Mouse (Mus musculus): ENCODE data around the gene Mtcl1. TPM values are rescaled to one million over a fixed set of nuclear protein-coding genes. Genes with fewer than 3 reads are reported as not detected.

Mtcl1 gene
- polyA plus RNA-seq, 1 experiment from 2014 or later = 56.8 TPM

GRCm38 (mm10) chr17:66331207-66331606 lies 118.3 kb downstream of the Mtcl1 start:
- Histone ChIP-seq H3K27me3 (no peaks in the 10 kb centered on the region), H3K9me3 (peaks cover 3% of the 10 kb centered on the region; the same call in 1 of the 2 replicates)
- ATAC-seq = no peak

GRCm38 (mm10) chr17:66326552-66327045 lies 123.0 kb downstream of the Mtcl1 start:
- 87% methylated on average over 5 of the region's 5 CpGs for WGBS
- H3K27ac ChIP-seq = 0 out of 2 replicates have a peak overlapping the region, but pooled peaks have one; percentile 81

More at GRCm38 (mm10) chr17:66331207-66331606, 118.3 kb downstream of the Mtcl1 start:
- Histone ChIP-seq H3K27ac (no peak overlapping the region), H3K4me1 (replicated peaks) (peaks cover 5% of the 10 kb centered on the region), H3K9ac (replicated peaks) (no peak overlapping the region), H3K4me3 (replicated peaks) (no peak overlapping the region), H3K36me3 (peaks cover 2% of the 10 kb centered on the region; the same call in 1 of the 2 replicates), H3K4me2 (replicated peaks) (no peak overlapping the region)
- 74% methylated on average over 6 of the region's 6 CpGs for WGBS

GRCm38 (mm10) chr17:66326204-66326545 lies 123.4 kb downstream of the Mtcl1 start:
- no peak overlapping the region for H3K9ac ChIP-seq (replicated peaks)
- no peaks in the 10 kb centered on the region for H3K36me3 ChIP-seq
- WGBS = 73% methylated on average over 4 of the region's 4 CpGs
- peaks cover 21% of the 10 kb centered on the region for H3K4me1 ChIP-seq (replicated peaks)
- peak; percentile 47 for ATAC-seq
- H3K9me3 ChIP-seq = peaks cover 3% of the 10 kb centered on the region; the same call in 1 of the 2 replicates
- peak overlapping the region; percentile 81; the same call in 1 of the 2 replicates for H3K27ac ChIP-seq
- H3K4me3 ChIP-seq (replicated peaks) = no peak overlapping the region
- no peak overlapping the region; the same call in 1 of the 2 replicates for H3K4me2 ChIP-seq (replicated peaks)
- H3K27me3 ChIP-seq = no peaks in the 10 kb centered on the region

More at GRCm38 (mm10) chr17:66326552-66327045, 123.0 kb downstream of the Mtcl1 start:
- Histone ChIP-seq H3K9ac (replicated peaks) (no peak overlapping the region), H3K9me3 (peaks cover 3% of the 10 kb centered on the region; the same call in 1 of the 2 replicates), H3K4me2 (replicated peaks) (no peak overlapping the region), H3K4me1 (replicated peaks) (peaks cover 21% of the 10 kb centered on the region), H3K27me3 (no peaks in the 10 kb centered on the region), H3K4me3 (replicated peaks) (no peak overlapping the region), H3K36me3 (no peaks in the 10 kb centered on the region)
- ATAC-seq = peak; percentile 7; the same call in 1 of the 2 replicates

- H3K4me3 ChIP-seq (replicated peaks) = peak overlapping the region; percentile 23
Observed at GRCm38 (mm10) chr17:66325440-66326203, 123.9 kb downstream of the Mtcl1 start.

GRCm38 (mm10) chr17:66324836-66325235 lies 124.7 kb downstream of the Mtcl1 start:
- 86% methylated on average over 3 of the region's 3 CpGs for WGBS
- H3K4me2 ChIP-seq (replicated peaks) = no peak overlapping the region
- no peaks in the 10 kb centered on the region for H3K27me3 ChIP-seq
- no peaks in the 10 kb centered on the region for H3K36me3 ChIP-seq
- peaks cover 21% of the 10 kb centered on the region for H3K4me1 ChIP-seq (replicated peaks)
- H3K4me3 ChIP-seq (replicated peaks) = no peak overlapping the region
- no peak for ATAC-seq
- H3K27ac ChIP-seq = peak overlapping the region; percentile 81
- peaks cover 3% of the 10 kb centered on the region; the same call in 1 of the 2 replicates for H3K9me3 ChIP-seq
- H3K9ac ChIP-seq (replicated peaks) = no peak overlapping the region

More at GRCm38 (mm10) chr17:66325440-66326203, 123.9 kb downstream of the Mtcl1 start:
- ATAC-seq = peak; percentile 95
- WGBS = 36% methylated on average over 14 of the region's 14 CpGs
- H3K9ac ChIP-seq (replicated peaks) = peak overlapping the region; percentile 28
- no peaks in the 10 kb centered on the region for H3K27me3 ChIP-seq
- peak overlapping the region; percentile 46 for H3K4me2 ChIP-seq (replicated peaks)
- H3K9me3 ChIP-seq = peaks cover 3% of the 10 kb centered on the region; the same call in 1 of the 2 replicates
- H3K27ac ChIP-seq = peak overlapping the region; percentile 81
- H3K36me3 ChIP-seq = no peaks in the 10 kb centered on the region
- peaks cover 21% of the 10 kb centered on the region for H3K4me1 ChIP-seq (replicated peaks)

GRCm38 (mm10) chr17:66322646-66323255 lies 126.8 kb downstream of the Mtcl1 start:
- H3K4me2 ChIP-seq (replicated peaks) = no peak overlapping the region

GRCm38 (mm10) chr17:66321933-66322332 lies 127.6 kb downstream of the Mtcl1 start:
- no peaks in the 10 kb centered on the region for H3K36me3 ChIP-seq
- no peak overlapping the region for H3K4me3 ChIP-seq (replicated peaks)
- no peaks in the 10 kb centered on the region for H3K27me3 ChIP-seq
- WGBS = 88% methylated on average over 14 of the region's 14 CpGs
- H3K9ac ChIP-seq (replicated peaks) = no peak overlapping the region
- ATAC-seq = no peak
- H3K4me2 ChIP-seq (replicated peaks) = no peak overlapping the region
- peaks cover 23% of the 10 kb centered on the region for H3K4me1 ChIP-seq (replicated peaks)
- H3K9me3 ChIP-seq = no peaks in the 10 kb centered on the region
- no peak overlapping the region for H3K27ac ChIP-seq

More at GRCm38 (mm10) chr17:66322646-66323255, 126.8 kb downstream of the Mtcl1 start:
- Histone ChIP-seq H3K4me3 (replicated peaks) (no peak overlapping the region), H3K9ac (replicated peaks) (no peak overlapping the region), H3K27ac (no peak overlapping the region), H3K4me1 (replicated peaks) (peaks cover 21% of the 10 kb centered on the region), H3K27me3 (no peaks in the 10 kb centered on the region), H3K9me3 (no peaks in the 10 kb centered on the region; the same call in 1 of the 2 replicates), H3K36me3 (no peaks in the 10 kb centered on the region)
- WGBS = 77% methylated on average over 15 of the region's 15 CpGs
- ATAC-seq = no peak

- WGBS = 85% methylated on average over 20 of the region's 20 CpGs
- H3K36me3 ChIP-seq = no peaks in the 10 kb centered on the region
- no peak for ATAC-seq
Observed at GRCm38 (mm10) chr17:66320716-66321372, 128.7 kb downstream of the Mtcl1 start.

GRCm38 (mm10) chr17:66318031-66318430 lies 131.5 kb downstream of the Mtcl1 start:
- Histone ChIP-seq H3K4me3 (replicated peaks) (no peak overlapping the region), H3K27ac (no peak overlapping the region), H3K4me2 (replicated peaks) (no peak overlapping the region), H3K9ac (replicated peaks) (no peak overlapping the region), H3K36me3 (no peaks in the 10 kb centered on the region), H3K4me1 (replicated peaks) (peaks cover 21% of the 10 kb centered on the region), H3K9me3 (no peaks in the 10 kb centered on the region), H3K27me3 (no peaks in the 10 kb centered on the region)
- 86% methylated on average over 3 of the region's 3 CpGs for WGBS
- no peak for ATAC-seq

More at GRCm38 (mm10) chr17:66320716-66321372, 128.7 kb downstream of the Mtcl1 start:
- peaks cover 16% of the 10 kb centered on the region for H3K4me1 ChIP-seq (replicated peaks)
- no peaks in the 10 kb centered on the region for H3K9me3 ChIP-seq
- no peak overlapping the region for H3K9ac ChIP-seq (replicated peaks)
- H3K4me2 ChIP-seq (replicated peaks) = no peak overlapping the region
- no peaks in the 10 kb centered on the region for H3K27me3 ChIP-seq
- no peak overlapping the region for H3K27ac ChIP-seq
- no peak overlapping the region for H3K4me3 ChIP-seq (replicated peaks)

GRCm38 (mm10) chr17:66317576-66317975 lies 132.0 kb downstream of the Mtcl1 start:
- Histone ChIP-seq H3K4me1 (replicated peaks) (peaks cover 21% of the 10 kb centered on the region), H3K4me3 (replicated peaks) (no peak overlapping the region), H3K4me2 (replicated peaks) (no peak overlapping the region), H3K9ac (replicated peaks) (no peak overlapping the region), H3K36me3 (no peaks in the 10 kb centered on the region), H3K27me3 (no peaks in the 10 kb centered on the region), H3K27ac (no peak overlapping the region), H3K9me3 (no peaks in the 10 kb centered on the region)
- 94% methylated on average over 4 of the region's 4 CpGs for WGBS
- no peak for ATAC-seq

- no peaks in the 10 kb centered on the region for H3K9me3 ChIP-seq
- H3K4me2 ChIP-seq (replicated peaks) = no peak overlapping the region
- WGBS = 91% methylated on average over 5 of the region's 5 CpGs
- no peak overlapping the region for H3K27ac ChIP-seq
- no peaks in the 10 kb centered on the region for H3K27me3 ChIP-seq
- H3K9ac ChIP-seq (replicated peaks) = no peak overlapping the region
- no peak for ATAC-seq
- H3K4me1 ChIP-seq (replicated peaks) = peaks cover 21% of the 10 kb centered on the region
- no peaks in the 10 kb centered on the region for H3K36me3 ChIP-seq
- no peak overlapping the region for H3K4me3 ChIP-seq (replicated peaks)
Observed at GRCm38 (mm10) chr17:66317156-66317555, 132.4 kb downstream of the Mtcl1 start.
